Mouse (Mus musculus) cerebellum, postnatal 36 days (tissue): ENCODE data around the gene Asb7.

Experiments used
- DNase-seq, 2 experiments: peaks; one replicate each; pipeline ENCODE4 v3.0.0; 2021 to 2022; ENCODE audit warnings: mixed read lengths in 2 of 2

The Asb7 gene

GRCm38 (mm10) chr7:66689294-66689619 is at the start of gene Asb7:
Gene Asb7, minus strand, starts transcription at chr7:66689596.
- DNase-seq: no peak

DNA sequence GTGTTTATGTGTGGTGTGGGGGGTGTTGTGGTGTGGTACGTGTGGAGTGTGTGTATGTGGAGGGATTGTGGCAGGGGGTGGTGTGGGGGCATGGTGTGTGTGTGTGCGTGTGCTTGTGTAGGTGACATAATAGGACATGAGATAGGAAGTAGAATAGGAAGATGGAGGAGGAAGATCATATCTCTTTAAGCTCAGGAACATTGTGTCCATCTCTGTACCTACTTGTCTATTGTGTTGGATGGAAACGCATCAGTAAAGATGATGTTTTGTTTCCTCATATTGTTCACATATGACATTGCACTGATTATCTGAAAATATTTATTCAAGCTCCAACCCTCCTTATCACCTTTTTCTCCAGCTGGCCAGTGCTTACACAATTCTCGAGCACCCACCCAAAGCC is 48.0 kb upstream of the Asb7 start:
- no peak for DNase-seq

DNA sequence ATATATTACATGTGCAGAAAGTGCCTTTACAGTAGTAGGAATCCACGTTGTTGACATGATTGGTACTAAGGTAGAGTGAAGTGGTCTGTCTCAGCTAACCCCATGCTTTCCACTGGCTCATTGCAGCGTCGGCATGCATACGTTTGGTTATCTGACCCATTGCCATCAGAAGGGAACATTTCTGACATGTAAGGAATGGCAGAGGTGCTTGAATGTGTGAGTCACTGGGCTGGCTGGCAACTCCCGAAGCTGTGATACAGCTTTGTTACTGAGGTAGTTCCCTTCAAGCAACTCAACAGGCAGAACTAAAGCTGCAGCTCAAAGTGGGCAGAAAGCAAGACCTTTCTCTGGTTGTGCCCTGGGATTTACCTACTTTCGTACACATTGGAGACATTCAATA is 45.6 kb upstream of the Asb7 start:
- no peak for DNase-seq

DNA sequence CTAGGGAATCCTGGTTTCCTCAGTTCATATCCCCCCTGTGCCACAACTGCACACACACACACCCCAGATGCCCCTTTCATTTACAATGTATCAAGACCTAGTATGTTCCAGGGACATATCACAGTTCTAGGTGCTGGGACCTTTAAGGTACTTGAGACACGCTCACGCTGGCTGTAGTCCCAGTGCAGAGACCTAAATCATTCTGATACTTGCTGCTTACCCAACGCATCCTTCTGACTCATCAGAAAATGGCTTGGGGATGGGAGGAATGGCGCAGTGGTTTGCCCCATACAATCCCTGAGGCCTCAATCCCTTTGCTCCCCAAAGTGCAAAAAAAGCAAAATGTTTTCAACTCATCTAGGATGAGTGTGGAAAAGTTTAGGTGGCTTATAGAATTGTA is 45.1 kb upstream of the Asb7 start:
- no peak for DNase-seq

DNA sequence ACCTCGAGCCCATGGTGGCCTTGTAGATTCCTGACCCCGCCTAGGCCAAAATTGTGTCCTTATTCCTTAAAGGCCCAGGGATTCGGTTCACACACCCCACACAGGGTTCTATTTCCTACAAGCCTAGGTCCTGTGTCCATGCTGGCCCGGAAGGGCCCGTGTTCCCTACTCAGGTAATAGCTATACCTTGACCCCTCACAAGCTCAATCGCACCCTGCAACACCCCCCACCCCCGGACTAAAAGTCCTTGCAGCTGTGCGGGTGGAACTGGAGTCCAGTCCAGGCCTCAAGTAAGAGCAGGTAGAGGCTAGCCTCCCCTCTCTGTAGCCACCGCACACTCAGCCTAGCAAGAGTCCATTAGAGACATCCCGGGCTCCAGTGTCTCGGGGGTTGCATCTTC is 44.5 kb upstream of the Asb7 start:
- DNase-seq: no peak

- DNase-seq: no peak
Measured at GRCm38 (mm10) chr7:66733431-66733830, 44.0 kb upstream of the Asb7 start.

DNA sequence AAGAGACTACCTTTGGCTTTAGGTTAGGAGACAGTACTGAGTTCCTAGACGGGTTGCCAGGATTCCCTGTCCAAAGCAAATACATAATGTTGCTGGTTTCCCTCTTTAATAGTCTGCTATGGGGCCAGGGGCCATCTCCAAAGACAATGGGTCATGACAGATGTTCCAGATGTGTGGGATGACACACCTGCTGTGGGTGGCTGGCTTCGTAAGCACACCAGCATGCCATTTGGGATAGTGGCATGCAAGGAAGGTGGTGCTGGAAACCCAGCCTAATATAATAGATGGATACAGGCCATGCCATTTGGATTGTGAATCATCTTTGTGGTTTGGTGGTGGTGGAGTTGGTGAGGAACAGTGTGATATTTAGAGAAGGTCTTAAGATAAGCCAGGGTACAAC is 39.8 kb upstream of the Asb7 start:
- no peak for DNase-seq

- no peak for DNase-seq
Measured at GRCm38 (mm10) chr7:66728072-66728471, 38.7 kb upstream of the Asb7 start.

DNA sequence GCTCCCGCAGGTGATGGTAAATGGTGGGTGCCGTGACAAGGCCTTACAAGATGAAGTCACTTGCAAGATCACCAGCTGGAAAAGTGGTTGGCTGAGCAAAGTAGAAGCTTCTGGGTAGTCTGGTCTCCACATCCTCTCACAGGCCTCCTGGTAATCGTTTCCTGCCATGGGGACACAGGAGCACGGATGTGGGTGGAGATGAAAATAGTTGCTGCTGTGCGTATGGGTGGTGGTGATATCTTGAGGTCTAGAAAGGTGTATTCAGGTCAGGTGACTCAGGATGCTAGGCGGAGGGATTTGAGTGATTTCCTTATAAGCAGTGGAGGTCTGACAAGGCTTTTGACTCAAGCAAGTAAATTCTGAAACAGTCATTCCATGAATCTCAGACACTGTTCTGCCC is 35.6 kb upstream of the Asb7 start:
- DNase-seq: no peak

GRCm38 (mm10) chr7:66724514-66724913 is 35.1 kb upstream of the Asb7 start:
- no peak for DNase-seq

GRCm38 (mm10) chr7:66711166-66711565 is 21.8 kb upstream of the Asb7 start:
- DNase-seq: no peak

DNA sequence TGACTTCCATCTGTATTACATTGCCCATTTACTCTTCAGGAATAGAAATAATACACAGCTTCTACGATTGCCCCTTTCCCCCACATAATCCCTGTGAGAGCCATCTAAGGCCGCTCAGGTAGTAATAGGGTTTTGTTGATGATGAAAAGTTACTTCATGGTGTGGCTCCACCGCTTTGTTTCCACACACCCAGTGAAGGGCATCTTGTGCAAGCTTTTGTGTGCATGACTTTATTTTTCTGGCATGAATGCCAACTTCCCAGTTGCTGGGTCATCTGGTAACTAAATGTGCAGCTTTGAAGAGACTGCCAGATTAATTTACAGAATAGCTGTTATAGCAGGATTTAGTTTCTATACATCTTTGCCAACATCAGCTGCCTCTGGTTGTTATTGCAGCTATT is 15.2 kb upstream of the Asb7 start:
- DNase-seq: no peak

- DNase-seq: no peak
Measured at GRCm38 (mm10) chr7:66702721-66703120, 13.3 kb upstream of the Asb7 start.

DNA sequence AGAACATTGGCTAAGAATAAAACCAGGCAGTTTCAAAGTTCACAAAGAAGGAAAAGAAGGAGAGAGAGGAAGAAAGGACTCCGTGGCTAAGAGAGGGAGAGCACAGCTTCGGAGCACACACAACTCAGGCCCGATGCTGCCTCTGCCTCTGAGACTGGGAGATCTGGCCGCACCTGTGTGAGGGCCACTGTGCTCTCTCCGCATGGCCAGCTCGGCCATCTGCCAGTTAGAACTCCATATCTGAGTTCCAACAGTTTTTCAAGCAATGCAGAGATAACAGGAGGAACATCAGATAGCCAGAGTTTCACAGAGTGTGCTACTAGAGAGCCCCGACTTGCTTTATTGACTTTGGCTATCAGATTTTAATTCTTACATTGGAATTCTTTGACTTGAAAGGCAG is 5.1 kb upstream of the Asb7 start:
- DNase-seq: no peak

- DNase-seq: peak; percentile 95 to 98
Measured at GRCm38 (mm10) chr7:66689620-66690360, 394 bp upstream of the Asb7 start, which contains the start of gene Lins1. Gene Lins1, plus strand, starts transcription at chr7:66689889.

DNA sequence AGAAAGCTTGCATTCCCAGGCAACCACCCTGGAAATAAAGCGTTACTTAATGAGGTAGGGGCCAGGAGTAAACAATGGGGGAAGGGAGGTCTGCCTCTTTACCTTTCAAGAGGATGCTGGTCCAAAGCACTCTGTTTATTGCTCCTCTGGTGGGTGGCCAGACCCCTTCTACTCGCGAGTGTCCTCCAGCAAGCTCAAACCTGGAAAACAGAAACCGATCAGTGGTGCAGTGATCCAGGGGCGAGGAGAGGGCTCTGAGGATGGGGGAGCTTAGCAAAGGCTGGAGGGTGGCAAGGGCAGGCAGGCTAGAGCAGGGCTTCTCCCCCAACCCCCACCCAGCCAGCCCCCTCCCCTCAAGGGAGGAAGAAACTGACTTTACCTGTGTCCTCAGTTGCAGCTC is 675 bp downstream of the Asb7 start:
- DNase-seq: no peak

DNA sequence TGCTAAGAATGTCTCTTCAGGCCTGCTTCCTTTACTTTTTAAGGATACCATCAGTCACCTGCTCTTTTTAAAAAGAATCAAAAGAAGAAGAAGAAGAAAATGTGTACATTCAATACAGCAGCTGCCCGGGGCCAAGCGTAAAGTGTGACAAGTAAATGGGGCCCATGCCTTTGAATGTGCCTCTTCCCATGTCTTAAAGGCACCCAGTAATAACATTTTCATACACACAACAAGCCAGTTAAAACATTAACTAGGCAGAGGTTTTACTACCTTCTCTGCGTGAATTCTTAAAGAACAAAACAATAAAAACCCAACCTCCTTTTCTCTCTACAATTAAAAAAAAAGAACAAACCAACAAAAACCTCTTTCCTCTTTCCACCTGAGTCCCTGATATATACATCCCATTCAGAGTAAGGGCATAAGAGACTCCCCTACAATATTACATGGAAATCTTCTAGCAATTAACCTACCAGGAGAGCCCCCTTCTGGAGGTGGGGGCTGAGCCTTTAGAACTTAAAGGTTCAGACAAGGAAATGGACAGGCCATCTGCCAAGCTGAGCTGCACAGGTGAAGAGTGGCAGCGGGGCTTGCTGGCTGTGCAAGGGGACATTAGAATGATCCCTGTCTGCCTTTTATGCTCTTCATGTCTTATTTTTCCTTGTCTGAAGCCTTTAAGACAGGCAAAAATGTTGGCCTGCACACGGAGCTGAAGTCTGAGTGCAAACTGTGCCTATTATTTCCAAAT is 7.1 kb downstream of the Asb7 start:
- no peak for DNase-seq

DNA sequence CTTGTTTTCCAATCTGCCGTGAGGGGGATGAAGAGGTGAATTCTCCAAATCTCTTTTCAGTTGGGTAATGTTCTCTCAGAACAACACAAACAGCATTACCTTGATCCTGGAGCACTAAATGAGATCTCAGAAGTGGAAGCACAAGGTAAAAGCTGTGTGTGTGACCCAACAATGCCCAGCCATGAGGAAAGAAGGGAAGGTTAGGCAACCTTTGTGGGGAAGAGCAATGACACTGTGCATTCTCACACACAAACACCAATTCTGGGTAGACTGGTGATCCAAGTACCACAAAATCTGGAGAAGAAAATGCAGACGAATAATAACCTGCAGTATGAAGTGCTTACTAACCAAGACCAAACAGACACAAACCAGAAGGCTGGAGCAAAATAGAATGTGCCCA is 13.6 kb downstream of the Asb7 start:
- no peak for DNase-seq

DNA sequence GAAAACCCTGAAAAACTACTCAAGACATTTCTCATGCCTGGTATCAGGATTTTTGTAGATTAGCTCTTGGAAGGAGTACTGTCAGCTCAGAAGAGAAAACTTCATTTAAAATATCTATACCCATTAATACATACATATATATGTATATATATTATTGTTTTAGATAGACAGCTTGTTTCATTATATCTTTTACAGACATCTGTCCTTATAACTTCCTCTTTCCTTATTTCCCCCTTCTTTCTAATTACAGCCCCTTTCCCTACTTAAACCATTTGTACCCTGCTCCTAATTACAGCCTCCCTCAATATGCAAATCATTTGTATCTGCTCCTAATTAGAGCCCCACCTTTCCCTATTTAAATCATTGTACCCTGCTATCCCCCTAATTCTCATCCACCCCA is 22.3 kb downstream of the Asb7 start:
- no peak for DNase-seq

DNA sequence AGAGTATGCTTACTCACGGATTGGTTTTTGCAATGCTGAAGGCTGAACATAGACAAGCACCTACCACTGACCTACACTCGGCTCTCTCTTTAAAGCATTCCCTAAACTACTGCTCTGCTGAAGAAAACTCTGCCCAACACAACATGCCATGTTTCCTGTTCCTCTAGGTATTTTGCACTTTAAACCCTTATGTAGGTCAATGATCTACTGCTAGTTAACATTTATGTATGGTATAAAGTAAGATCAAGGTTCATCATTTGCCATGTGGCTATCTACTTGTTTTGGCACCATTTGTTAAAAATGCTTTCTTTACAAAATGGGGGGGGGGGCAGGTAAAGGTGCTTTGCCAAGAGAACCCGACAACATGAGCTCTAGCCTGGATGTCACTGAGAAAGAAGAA is 25.8 kb downstream of the Asb7 start:
- DNase-seq: no peak

DNA sequence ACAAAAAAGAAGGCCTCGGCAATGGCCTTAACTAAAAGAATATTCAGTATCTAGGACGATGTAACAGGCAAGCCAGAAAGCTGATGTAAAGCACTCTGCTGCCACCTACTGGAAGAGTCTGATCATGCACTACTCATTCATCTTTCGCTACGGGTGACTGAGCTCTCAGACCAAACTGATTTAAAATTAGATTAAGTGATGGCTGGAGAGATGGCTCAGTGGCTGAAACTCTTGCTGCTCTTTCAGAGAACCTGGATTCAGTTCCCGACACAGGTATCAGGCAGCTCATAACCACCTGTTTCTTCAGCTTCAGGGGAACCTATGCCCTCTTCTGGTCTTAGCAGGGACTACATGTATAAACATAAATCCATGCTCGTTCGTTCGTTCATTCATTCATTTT is 27.8 kb downstream of the Asb7 start:
- peak; percentile 63 to 77 for DNase-seq

GRCm38 (mm10) chr7:66660972-66661371 is 28.4 kb downstream of the Asb7 start:
- no peak for DNase-seq

GRCm38 (mm10) chr7:66660291-66660690 is 29.1 kb downstream of the Asb7 start:
- DNase-seq: no peak

- DNase-seq: no peak
Measured at GRCm38 (mm10) chr7:66655471-66655870, 33.9 kb downstream of the Asb7 start.

- DNase-seq: no peak
Measured at GRCm38 (mm10) chr7:66653596-66653995, 35.8 kb downstream of the Asb7 start.
